Mouse (Mus musculus) ES-E14 (cell line): ENCODE data around the gene Gstp3.

Experiments
- CHD2 ChIP-seq: IDR thresholded peaks from 2 replicates; pipeline ENCODE4 v1.6.1; 2014; ENCODE audit warnings: mild to moderate bottlenecking, low read depth, low read length, inconsistent platforms
- HCFC1 ChIP-seq: IDR thresholded peaks from 2 replicates; pipeline ENCODE4 v1.6.1; 2012; ENCODE audit warnings: low read length, inconsistent platforms, borderline replicate concordance; ENCODE audit not compliant: insufficient read depth
- MAFK ChIP-seq: IDR thresholded peaks from 2 replicates; pipeline ENCODE4 v1.6.1; 2014; ENCODE audit warnings: mild to moderate bottlenecking, low read depth, low read length, inconsistent platforms; ENCODE audit not compliant: insufficient read depth
- ZC3H11A ChIP-seq: IDR thresholded peaks from 2 replicates; pipeline ENCODE4 v1.6.1; 2012; ENCODE audit warnings: low read depth, mild to moderate bottlenecking, inconsistent platforms, low read length, borderline replicate concordance
- ZNF384 ChIP-seq: IDR thresholded peaks from 2 replicates; pipeline ENCODE4 v1.6.1; 2012; ENCODE audit warnings: low read depth, low read length, inconsistent platforms

- no peak for TF ChIP-seq ZNF384
- no peak for TF ChIP-seq ZC3H11A
- no peak for TF ChIP-seq HCFC1
- no peak for TF ChIP-seq CHD2
- TF ChIP-seq MAFK = no peak
These were observed 26.7 kb downstream of the Gstp3 start for GRCm38 (mm10) chr19:4032668-4033067.
